Mouse (Mus musculus): Measurements from ENCODE around the gene Cachd1. TPM values are rescaled to one million over a fixed set of nuclear protein-coding genes. Genes with fewer than 3 reads are reported as not detected.
A peak's percentile ranks its signal among the peaks of the same experiment; 100 is the strongest.

Cachd1 gene
- polyA plus RNA-seq, 1 experiment from 2014 or later = 25.2 TPM

DNA sequence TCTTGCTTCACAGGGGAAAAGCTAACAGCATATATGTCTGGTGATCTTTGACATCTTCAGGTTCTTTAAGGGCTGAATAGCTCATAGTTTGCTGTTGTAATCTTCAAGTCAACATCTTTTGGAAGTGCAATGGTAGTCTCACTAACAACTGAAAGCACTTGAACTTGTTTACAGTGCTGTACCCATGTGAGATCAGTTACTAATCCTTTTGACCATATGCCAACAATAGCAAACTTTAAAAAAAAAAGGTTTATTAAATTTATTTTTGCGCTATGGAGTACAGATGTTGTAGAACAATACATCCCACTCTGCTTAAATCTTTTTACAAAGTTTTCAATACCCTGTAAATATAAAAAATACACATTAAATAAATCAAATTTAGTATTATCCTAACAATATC, 186.9 kb downstream of the Cachd1 start:
- Histone ChIP-seq H3K4me3 (ENCODE audit: low read depth, low read length) (no peak overlapping the region), H3K9me3 (ENCODE audit: control insufficient read depth, low read length) (no peaks in the 10 kb centered on the region), H3K9ac (ENCODE audit: low read depth, low read length) (no peak overlapping the region), H3K27me3 (replicated peaks; ENCODE audit: control insufficient read depth, insufficient read depth, low read length) (no peaks in the 10 kb centered on the region), H3K4me1 (ENCODE audit: control insufficient read depth, insufficient read depth, low read length) (peaks cover 22% of the 10 kb centered on the region), H3K36me3 (ENCODE audit: control insufficient read depth, insufficient read depth, low read length) (peaks cover 78% of the 10 kb centered on the region), H3K4me2 (ENCODE audit: low read depth, low read length) (no peak overlapping the region), H3K27ac (replicated peaks; ENCODE audit: low read depth, low read length) (no peak overlapping the region)
- ATAC-seq (ENCODE audit: low read depth) (no peak), DNase-seq (ENCODE audit: low spot score) (peak; percentile 63)
- WGBS = 49% methylated on average over 1 of the region's 1 CpGs

DNA sequence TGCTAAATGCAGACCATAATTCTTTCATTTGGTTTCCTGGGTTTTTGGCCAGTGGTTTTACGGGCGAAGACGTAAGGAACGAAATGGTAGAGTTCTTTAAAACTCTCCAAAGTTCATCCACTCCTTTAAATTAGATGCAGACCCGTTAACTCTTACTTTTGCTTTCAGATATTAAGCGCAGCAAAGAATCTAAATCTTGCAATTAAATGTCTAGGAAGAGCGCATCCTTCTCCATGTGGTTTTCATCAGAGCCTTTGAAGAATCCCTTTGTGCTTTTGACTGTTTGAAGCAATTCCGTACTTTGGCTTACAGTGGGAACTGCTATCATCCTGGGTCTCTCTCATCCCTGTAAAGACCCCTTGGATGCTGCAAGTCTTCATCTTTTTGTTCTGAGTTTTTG, 187.3 kb downstream of the Cachd1 start:
- peak overlapping the region; percentile 53 for H3K27ac ChIP-seq (replicated peaks; ENCODE audit: low read depth, low read length)
- no peak overlapping the region for H3K4me2 ChIP-seq (ENCODE audit: low read depth, low read length)
- ATAC-seq (ENCODE audit: low read depth) (no peak), DNase-seq (ENCODE audit: low spot score) (peak; percentile 77)
- H3K36me3 ChIP-seq (ENCODE audit: control insufficient read depth, insufficient read depth, low read length) = peaks cover 75% of the 10 kb centered on the region
- H3K9me3 ChIP-seq (ENCODE audit: control insufficient read depth, low read length) = no peaks in the 10 kb centered on the region
- 56% methylated on average over 8 of the region's 8 CpGs for WGBS
- no peak overlapping the region for H3K4me3 ChIP-seq (ENCODE audit: low read depth, low read length)
- H3K4me1 ChIP-seq (ENCODE audit: control insufficient read depth, insufficient read depth, low read length) = peaks cover 24% of the 10 kb centered on the region
- H3K9ac ChIP-seq (ENCODE audit: low read depth, low read length) = no peak overlapping the region
- no peaks in the 10 kb centered on the region for H3K27me3 ChIP-seq (replicated peaks; ENCODE audit: control insufficient read depth, insufficient read depth, low read length)

DNA sequence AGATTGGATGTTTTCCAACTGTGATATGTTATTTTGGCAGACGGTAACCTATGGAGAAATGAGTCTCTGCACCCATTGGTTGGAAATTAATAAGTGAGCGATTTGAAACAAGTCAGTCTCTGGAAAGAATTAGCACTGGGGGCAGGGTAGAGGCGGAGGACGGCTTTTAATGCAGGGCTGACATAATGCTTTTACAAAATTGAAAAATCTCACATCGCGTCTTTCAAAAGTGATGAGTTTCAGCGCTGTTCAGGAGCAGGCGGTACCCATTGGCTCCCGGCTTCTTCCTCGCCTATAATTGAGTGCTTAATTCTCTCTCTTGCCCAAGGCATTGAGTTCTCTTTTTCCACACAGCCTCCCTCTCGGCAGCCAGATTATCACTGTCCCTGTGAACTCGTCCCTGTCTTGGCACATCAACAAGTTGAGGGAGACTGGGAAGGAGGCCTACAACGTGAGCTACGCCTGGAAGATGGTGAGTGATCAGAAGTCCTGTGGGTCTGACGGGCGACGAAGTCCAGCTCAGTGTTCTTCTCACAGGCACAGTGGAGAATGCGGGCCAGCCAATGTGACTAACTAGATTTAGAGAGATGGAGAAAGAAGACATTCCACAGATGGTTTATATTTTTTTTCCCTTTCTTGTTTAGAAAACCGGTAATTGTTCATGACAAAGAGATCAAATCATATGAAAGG, 191.4 kb downstream of the Cachd1 start:
- H3K9ac ChIP-seq (ENCODE audit: low read depth, low read length) = 0 out of 2 replicates have a peak overlapping the region, but pooled peaks have one; percentile 32
- DNase-seq (ENCODE audit: low spot score) = peak; percentile 91
- peaks cover 64% of the 10 kb centered on the region for H3K36me3 ChIP-seq (ENCODE audit: control insufficient read depth, insufficient read depth, low read length)
- H3K4me3 ChIP-seq (ENCODE audit: low read depth, low read length) = no peak overlapping the region
- H3K4me1 ChIP-seq (ENCODE audit: control insufficient read depth, insufficient read depth, low read length) = peaks cover 24% of the 10 kb centered on the region
- peak overlapping the region; percentile 69 for H3K27ac ChIP-seq (replicated peaks; ENCODE audit: low read depth, low read length)
- peak; percentile 82 for ATAC-seq (ENCODE audit: low read depth)
- no peaks in the 10 kb centered on the region for H3K9me3 ChIP-seq (ENCODE audit: control insufficient read depth, low read length)
- WGBS = 34% methylated on average over 19 of the region's 19 CpGs
- no peaks in the 10 kb centered on the region for H3K27me3 ChIP-seq (replicated peaks; ENCODE audit: control insufficient read depth, insufficient read depth, low read length)
- H3K4me2 ChIP-seq (ENCODE audit: low read depth, low read length) = peak overlapping the region; percentile 28; the same call in 1 of the 2 replicates

DNA sequence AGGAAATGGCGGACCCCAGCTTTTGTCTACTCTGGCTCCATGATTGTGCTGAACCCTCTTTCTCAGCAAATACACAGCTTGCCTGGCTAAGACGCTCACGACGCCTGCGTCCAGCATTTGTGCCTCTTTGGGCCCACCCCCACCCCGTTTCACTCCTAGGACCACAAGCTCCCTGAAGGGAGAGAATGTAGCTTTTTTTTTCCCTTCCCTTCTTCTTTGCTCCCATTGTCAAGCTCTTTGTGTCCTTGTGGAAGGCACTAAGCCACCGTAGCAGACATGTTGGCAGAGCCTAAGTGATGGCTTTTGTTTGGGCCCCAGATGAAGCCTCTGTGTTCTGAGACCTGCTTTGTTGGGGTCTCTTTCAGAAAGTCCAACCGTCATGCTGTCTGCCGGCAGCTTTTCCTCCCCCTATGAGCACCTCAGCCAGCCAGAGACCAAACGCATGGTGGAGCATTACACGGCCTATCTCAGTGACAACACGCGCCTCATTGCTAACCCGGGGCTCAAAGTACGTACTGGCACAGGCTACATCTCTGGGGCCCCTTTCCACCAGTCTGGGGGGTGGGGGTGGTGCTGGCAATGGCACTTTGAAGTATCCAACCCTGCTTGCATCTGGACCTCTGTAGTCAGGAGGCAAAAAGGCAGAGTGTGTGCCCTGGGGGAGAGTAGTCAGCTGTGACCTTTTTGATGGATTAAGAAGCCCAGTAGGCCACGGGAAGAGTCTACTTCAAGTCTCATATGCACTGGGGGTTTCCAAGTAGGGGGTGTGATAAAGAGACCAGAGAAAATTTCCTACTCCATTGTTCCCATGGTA, 197.4 kb downstream of the Cachd1 start:
- no peak overlapping the region for H3K27ac ChIP-seq (replicated peaks; ENCODE audit: low read depth, low read length)
- no peaks in the 10 kb centered on the region for H3K4me1 ChIP-seq (ENCODE audit: control insufficient read depth, insufficient read depth, low read length)
- peak; percentile 37; the same call in 1 of the 2 replicates for ATAC-seq (ENCODE audit: low read depth)
- no peak overlapping the region for H3K4me2 ChIP-seq (ENCODE audit: low read depth, low read length)
- H3K9ac ChIP-seq (ENCODE audit: low read depth, low read length) = no peak overlapping the region
- no peaks in the 10 kb centered on the region for H3K9me3 ChIP-seq (ENCODE audit: control insufficient read depth, low read length)
- H3K4me3 ChIP-seq (ENCODE audit: low read depth, low read length) = no peak overlapping the region
- no peak for DNase-seq (ENCODE audit: low spot score)
- WGBS = 62% methylated on average over 16 of the region's 16 CpGs
- H3K27me3 ChIP-seq (replicated peaks; ENCODE audit: control insufficient read depth, insufficient read depth, low read length) = no peaks in the 10 kb centered on the region
- H3K36me3 ChIP-seq (ENCODE audit: control insufficient read depth, insufficient read depth, low read length) = peaks cover 78% of the 10 kb centered on the region

DNA sequence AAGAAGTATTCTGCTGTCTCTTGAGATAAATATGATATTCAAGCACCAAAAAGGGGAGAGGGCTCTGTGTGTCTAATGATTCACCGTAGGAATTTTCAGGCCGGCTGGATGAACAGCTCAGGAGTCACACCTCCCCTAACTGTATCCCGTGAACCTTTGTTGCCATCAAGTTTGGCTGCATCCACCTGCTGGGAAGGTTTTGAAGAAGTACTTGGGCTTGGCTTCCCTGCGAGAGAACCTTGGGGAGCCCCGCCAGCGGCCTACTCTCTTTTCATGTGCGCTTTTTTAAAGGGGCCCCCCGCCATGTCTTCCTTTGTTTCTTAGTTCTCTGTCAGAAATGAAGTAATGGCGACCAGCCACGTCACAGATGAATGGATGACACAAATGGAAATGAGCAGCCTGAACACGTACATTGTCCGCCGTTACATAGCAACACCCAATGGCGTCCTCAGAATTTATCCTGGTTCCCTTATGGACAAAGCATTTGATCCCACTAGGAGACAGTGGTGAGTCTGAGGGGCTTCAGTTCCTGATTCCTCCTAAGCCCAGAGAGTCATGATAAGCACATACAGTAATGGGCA, 198.1 kb downstream of the Cachd1 start:
- Histone ChIP-seq H3K9ac (ENCODE audit: low read depth, low read length) (no peak overlapping the region), H3K27me3 (replicated peaks; ENCODE audit: control insufficient read depth, insufficient read depth, low read length) (no peaks in the 10 kb centered on the region), H3K9me3 (ENCODE audit: control insufficient read depth, low read length) (no peaks in the 10 kb centered on the region), H3K27ac (replicated peaks; ENCODE audit: low read depth, low read length) (no peak overlapping the region), H3K4me2 (ENCODE audit: low read depth, low read length) (no peak overlapping the region), H3K4me1 (ENCODE audit: control insufficient read depth, insufficient read depth, low read length) (no peaks in the 10 kb centered on the region), H3K4me3 (ENCODE audit: low read depth, low read length) (no peak overlapping the region), H3K36me3 (ENCODE audit: control insufficient read depth, insufficient read depth, low read length) (peaks cover 73% of the 10 kb centered on the region)
- no peak for ATAC-seq (ENCODE audit: low read depth)
- no peak for DNase-seq (ENCODE audit: low spot score)
- 79% methylated on average over 14 of the region's 14 CpGs for WGBS

DNA sequence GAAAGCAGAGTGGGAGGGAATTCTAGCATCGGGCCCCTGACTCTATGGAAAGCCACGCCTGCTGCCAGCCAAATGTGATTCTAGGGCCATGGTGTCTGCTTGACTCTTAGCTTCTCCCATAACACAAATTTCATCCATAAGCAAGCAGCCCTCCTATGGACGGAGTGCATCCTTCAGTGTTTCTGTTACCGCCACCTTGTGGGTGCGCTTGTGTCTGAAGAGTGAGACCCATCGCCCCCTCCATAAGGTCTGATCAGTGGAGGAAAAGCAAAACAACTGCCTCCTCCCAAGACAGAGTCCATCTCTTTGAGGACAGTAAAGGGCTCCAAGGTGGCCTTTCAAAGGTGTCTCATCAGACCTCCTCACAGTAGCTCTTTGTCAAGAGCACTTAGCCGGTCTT, 201.0 kb downstream of the Cachd1 start:
- Histone ChIP-seq H3K4me2 (ENCODE audit: low read depth, low read length) (no peak overlapping the region), H3K36me3 (ENCODE audit: control insufficient read depth, insufficient read depth, low read length) (peaks cover 81% of the 10 kb centered on the region), H3K27me3 (replicated peaks; ENCODE audit: control insufficient read depth, insufficient read depth, low read length) (no peaks in the 10 kb centered on the region), H3K9ac (ENCODE audit: low read depth, low read length) (no peak overlapping the region), H3K4me1 (ENCODE audit: control insufficient read depth, insufficient read depth, low read length) (no peaks in the 10 kb centered on the region), H3K9me3 (ENCODE audit: control insufficient read depth, low read length) (no peaks in the 10 kb centered on the region), H3K27ac (replicated peaks; ENCODE audit: low read depth, low read length) (no peak overlapping the region), H3K4me3 (ENCODE audit: low read depth, low read length) (no peak overlapping the region)
- 86% methylated on average over 7 of the region's 7 CpGs for WGBS
- DNase-seq (ENCODE audit: low spot score) (no peak), ATAC-seq (ENCODE audit: low read depth) (no peak)

DNA sequence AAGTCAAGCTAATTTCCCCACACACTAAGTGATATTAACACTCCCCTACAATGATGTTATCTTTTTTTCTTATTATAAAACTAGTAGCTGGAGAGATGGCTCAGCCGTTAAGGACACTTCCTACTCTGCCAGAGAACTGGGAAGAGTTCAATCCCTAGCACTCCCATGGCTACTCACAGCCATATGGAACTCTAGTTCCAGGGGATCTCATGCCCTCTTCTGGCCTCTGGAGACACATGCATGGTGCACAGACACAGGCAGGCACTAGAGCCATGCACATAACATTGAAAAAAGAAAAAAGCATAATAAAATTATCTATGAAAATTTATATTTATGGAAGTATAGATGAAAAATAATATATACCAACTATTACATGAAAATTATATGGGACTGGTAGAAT, 210.7 kb downstream of the Cachd1 start:
- Histone ChIP-seq H3K4me2 (ENCODE audit: low read depth, low read length) (no peak overlapping the region), H3K9me3 (ENCODE audit: control insufficient read depth, low read length) (no peaks in the 10 kb centered on the region), H3K9ac (ENCODE audit: low read depth, low read length) (no peak overlapping the region), H3K27me3 (replicated peaks; ENCODE audit: control insufficient read depth, insufficient read depth, low read length) (no peaks in the 10 kb centered on the region), H3K4me3 (ENCODE audit: low read depth, low read length) (no peak overlapping the region), H3K4me1 (ENCODE audit: control insufficient read depth, insufficient read depth, low read length) (no peaks in the 10 kb centered on the region), H3K36me3 (ENCODE audit: control insufficient read depth, insufficient read depth, low read length) (peaks cover 80% of the 10 kb centered on the region), H3K27ac (replicated peaks; ENCODE audit: low read depth, low read length) (no peak overlapping the region)
- ATAC-seq (ENCODE audit: low read depth) (no peak), DNase-seq (ENCODE audit: low spot score) (no peak)
- WGBS = 95% methylated on average over 1 of the region's 1 CpGs

DNA sequence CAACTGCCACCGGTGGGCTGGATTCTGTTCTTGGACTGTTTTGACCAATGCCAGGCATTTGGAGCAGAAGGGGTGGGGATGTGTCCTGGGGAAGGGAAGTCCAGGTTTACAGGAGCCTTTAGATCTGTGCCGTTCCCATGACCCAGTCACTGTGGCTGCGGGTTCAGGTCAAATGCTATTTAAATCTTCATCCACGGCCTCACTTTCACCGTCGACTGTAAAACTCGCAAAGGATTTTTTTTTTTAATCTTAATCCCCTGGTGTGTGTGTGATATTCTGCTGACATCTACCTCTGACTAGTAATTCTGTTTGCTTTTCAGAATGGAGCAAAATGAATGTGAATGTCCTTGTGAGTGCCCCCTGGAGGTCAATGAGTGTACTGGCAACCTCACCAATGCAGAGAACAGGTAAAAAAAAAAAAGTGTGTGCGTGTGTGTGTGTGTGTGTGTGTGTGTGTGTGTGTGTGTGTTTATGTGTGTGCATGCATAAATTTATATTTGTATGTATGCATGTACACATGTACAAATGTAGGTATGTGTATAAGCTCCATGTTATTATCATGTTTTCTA, 211.8 kb downstream of the Cachd1 start:
- Histone ChIP-seq H3K4me3 (ENCODE audit: low read depth, low read length) (no peak overlapping the region), H3K27ac (replicated peaks; ENCODE audit: low read depth, low read length) (no peak overlapping the region), H3K4me1 (ENCODE audit: control insufficient read depth, insufficient read depth, low read length) (no peaks in the 10 kb centered on the region), H3K4me2 (ENCODE audit: low read depth, low read length) (no peak overlapping the region), H3K9ac (ENCODE audit: low read depth, low read length) (no peak overlapping the region), H3K36me3 (ENCODE audit: control insufficient read depth, insufficient read depth, low read length) (peaks cover 84% of the 10 kb centered on the region), H3K27me3 (replicated peaks; ENCODE audit: control insufficient read depth, insufficient read depth, low read length) (no peaks in the 10 kb centered on the region), H3K9me3 (ENCODE audit: control insufficient read depth, low read length) (no peaks in the 10 kb centered on the region)
- DNase-seq (ENCODE audit: low spot score) (peak; percentile 63), ATAC-seq (ENCODE audit: low read depth) (no peak)
- 73% methylated on average over 8 of the region's 8 CpGs for WGBS
